Mouse (Mus musculus) left cerebral cortex, postnatal 36 days (tissue): Measurements from ENCODE around the gene Defb18. TPM values are rescaled to one million over a fixed set of nuclear protein-coding genes. Genes with fewer than 3 reads are reported as not detected.
"Not testable (repeated sequence)": the region's sequence is repeated elsewhere in the genome, so short reads cannot be mapped to it uniquely, and the experiment has no call there.

Experiments used
- DNase-seq, 2 experiments: peaks; one replicate each; pipeline ENCODE4 v3.0.0; 2021 to 2022; ENCODE audit warnings: low spot score in 2 of 2, mixed read lengths in 1 of 2
- intact Hi-C: fragments of 180-260 bp; cut with DNase I; formaldehyde crosslinking; loops from one replicate; pipeline ENCODE4 v1.15.1; 2025
- total RNA-seq, 2 experiments: library from RNA; stranded (reverse); gene quantifications; 2 replicates each; pipeline ENCODE4 v1.2.3; 2021

The Defb18 gene
- not detected for total RNA-seq

DNA sequence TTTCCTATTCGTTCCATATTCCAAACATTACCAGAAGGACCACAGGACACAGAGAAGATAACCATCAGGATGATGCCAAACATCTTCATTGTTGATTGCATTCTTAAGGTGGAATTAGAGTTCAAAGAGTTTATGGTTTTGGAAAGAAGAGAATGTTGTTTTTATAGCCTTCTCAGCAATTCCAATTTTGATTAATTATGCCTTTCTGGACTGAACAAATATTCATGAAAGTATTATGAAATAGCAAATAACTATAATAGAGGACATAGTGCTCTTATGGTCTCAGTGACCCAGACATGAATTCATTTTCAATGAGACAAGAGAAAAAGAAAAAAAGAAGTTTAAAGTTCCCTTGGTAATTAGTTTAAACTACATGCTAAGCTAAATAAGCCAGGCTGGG, at the start of gene Defb18:
TSS of gene Defb18 (minus strand) at position 101 of the 400 bp plus-strand sequence.
- no peak for DNase-seq
- intact Hi-C loops: no loop called here

DNA sequence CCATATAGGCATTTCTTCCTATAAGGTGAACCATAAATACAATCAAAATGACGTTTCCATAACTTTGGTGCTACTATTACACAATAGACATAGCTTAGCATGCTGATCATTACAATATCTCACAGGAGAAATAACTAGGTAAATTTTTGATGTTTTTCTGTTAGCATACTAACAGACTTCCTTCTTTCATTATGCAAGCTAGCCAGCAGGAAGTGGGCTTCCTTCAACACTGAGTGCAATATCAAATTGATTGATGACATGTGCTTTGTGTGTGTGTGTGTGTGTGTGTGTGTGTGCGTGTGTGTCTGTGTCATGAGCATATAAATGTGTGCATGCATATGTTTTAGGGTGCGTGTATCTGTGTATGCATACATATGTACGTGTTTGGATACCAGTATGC, 33.9 kb upstream of the Defb18 start:
- DNase-seq: no peak
- intact Hi-C loops: no loop called here

DNA sequence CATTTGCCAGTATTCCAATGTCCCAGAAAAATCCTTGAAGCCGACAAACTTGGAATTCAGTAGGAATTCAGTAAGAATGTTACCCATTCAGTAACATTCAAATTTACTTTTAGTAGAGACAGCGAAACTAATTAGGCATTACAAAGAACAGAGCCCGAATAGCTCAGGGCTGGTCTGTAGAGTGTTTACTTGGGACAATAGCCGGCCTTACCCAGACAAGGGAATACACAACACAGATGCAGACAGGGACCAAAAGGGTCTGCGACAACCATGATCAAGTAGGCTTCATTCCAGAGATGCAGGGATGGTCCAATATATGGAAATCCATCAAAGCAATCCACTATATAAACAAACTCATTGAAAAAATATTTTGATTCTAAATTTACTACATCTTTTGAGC, 31.6 kb upstream of the Defb18 start:
- no peak for DNase-seq
- intact Hi-C loops: no loop called here

DNA sequence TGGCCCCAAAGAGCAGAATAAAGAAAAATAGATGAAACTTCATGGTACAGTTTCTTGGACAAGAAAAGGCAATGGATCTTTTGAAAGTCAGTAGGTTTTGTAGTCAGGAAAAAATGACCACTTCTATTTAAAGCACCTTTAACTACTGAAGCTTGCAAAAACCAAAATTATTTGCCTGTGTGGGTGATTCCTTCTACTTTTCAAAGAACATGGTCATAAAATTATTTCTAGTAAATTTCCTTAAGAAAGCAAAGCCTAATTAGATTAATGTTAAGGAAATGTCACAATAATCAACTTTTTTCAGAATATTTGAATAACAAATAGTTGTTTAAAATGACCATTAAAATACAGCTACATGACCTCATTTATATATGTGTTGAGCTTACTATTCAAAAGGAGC, 27.8 kb upstream of the Defb18 start, which contains the start of gene Defb41:
TSS of gene Defb41 (minus strand) at position 101 of the 400 bp plus-strand sequence.
- intact Hi-C loops: no loop called here
- DNase-seq: no peak

DNA sequence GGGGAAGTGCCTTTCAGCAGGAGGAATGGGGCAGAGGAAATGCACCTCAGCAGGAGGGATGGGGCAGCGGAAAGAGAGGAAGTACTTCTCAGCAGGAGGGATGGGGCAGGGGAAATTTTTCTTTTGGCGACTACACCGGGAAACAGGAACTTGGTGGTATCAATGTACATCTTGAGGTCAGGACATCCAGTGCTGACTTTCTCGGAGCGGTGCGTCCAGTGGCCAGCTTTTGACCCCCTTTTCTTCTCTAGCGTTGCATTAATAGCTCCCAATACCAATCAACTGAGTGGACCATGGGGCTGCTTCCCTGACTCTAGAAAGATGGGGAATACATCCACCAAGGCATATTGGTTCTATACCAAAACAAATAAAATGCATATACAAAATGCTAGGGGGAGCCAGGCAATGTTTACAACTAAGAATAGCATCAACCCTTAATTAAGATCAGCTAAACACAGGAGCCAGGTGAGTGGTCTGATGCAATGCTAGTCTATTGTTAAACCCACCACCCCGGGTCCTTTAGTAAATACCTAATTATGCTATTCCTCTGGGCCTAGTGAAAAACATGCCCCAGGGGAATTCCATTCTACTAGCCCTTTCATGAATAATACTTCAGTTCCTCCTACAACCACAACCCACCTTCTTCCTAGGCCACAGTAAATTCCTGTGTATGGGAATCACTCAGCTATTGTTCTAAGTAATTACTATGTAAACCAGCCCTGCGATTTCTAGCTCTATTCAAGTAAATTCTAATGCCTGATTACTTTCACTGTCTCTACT, 8.7 kb upstream of the Defb18 start:
- DNase-seq, intact Hi-C loops: not testable (repeated sequence)

- intact Hi-C loops: no loop called here
- no peak for DNase-seq
Measured at GRCm38 (mm10) chr1:18223385-18223945, 13.8 kb downstream of the Defb18 start.

GRCm38 (mm10) chr1:18191719-18192118, 45.5 kb downstream of the Defb18 start:
- intact Hi-C loops: no loop called here
- no peak for DNase-seq

DNA sequence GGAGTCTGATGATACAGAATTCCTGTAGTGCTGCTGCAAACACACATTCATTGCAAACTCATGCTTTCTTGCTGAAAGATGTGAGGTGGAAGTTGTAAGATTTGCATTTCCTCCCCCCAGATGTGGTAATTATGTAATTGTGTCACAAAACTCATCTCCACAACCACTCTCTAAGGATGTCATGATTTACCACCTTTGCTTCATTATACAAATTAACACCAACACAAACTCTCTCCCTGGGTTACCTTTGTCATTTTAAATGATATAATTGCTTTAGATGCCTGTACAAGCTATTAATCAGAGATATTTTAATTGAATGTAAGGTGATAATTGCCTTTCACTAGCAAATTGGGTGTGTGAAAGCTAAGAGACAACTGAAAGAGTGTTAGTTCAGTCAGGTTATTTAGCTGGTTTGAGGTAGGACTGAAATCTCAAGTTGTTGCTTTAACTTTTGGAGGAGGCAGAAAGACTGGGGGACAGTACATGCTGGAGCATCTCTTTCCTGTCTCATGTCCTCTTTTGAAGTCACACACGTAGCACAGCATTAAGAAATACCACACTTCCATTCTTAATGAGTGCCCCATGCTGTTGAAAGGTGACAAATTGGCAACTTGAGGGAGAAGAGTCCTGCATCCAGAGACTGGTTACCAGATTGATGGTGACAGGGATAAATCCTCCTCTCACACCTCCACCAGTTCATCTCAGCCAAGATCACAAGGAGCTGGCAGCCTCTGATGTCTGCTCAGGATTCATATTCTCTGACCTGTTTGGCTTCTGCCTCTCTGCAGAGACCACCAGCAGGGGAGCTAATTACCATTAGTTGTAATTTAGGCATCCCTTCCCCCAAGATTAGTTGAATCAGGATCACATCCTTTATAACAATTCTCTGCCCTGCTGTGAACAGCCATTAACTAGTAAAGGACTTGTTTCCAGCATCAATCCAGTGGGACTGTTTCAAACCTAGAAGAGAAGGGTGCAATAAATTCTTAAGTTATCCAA, 46.2 kb downstream of the Defb18 start:
- intact Hi-C loops: no loop called here
- DNase-seq: no peak

Other genes starting within 250 kb of the Defb18 start
- not detected for gene Crisp4, start 91.5 kb downstream of the Defb18 start, total RNA-seq
- not detected for gene Defb41, start 27.7 kb upstream of the Defb18 start, total RNA-seq